Mouse (Mus musculus) urinary bladder, postnatal 14 days (tissue): Measurements from ENCODE around the gene Scfd2.

Experiments used
- DNase-seq: peaks from one replicate; pipeline ENCODE4 v3.0.0; 2021; ENCODE audit warnings: low spot score

The Scfd2 gene

GRCm38 (mm10) chr5:74455510-74456269 is 75.9 kb downstream of the Scfd2 start:
- no peak for DNase-seq

GRCm38 (mm10) chr5:74455094-74455493 is 76.5 kb downstream of the Scfd2 start:
- DNase-seq: no peak

GRCm38 (mm10) chr5:74450977-74451376 is 80.6 kb downstream of the Scfd2 start:
- DNase-seq: no peak

GRCm38 (mm10) chr5:74447517-74448334 is 83.8 kb downstream of the Scfd2 start:
- no peak for DNase-seq

GRCm38 (mm10) chr5:74445861-74446260 is 85.7 kb downstream of the Scfd2 start:
- no peak for DNase-seq

GRCm38 (mm10) chr5:74438353-74438752 is 93.2 kb downstream of the Scfd2 start:
- DNase-seq: no peak

DNA sequence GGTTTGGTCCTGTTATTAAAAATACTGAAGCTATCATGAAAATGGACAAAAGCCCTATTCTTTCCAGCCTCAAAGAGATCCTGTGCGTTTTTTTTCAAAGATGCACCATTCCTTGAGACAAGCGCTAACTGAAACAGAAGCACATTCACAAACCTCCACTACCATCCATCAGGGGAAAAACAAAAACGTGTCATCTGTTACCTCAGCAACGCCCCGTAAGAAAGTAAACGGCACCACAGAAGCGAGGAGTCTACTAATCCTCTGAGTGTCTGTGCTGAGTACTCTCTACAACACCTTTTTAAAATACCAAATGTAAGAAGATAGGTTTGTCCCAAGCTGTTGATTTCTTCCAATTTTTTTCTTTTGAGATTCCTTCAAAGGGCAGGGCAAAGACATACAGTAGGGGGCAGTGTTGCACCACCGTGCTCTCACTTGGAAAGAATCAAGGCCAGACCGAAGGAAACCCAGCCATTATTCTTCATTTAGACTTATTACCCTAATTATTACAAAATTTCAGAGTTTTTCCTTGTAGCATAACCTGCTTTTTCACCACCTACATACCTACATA is 97.9 kb downstream of the Scfd2 start:
- peak; percentile 74 for DNase-seq

GRCm38 (mm10) chr5:74432879-74433539 is 98.5 kb downstream of the Scfd2 start:
- DNase-seq: no peak

DNA sequence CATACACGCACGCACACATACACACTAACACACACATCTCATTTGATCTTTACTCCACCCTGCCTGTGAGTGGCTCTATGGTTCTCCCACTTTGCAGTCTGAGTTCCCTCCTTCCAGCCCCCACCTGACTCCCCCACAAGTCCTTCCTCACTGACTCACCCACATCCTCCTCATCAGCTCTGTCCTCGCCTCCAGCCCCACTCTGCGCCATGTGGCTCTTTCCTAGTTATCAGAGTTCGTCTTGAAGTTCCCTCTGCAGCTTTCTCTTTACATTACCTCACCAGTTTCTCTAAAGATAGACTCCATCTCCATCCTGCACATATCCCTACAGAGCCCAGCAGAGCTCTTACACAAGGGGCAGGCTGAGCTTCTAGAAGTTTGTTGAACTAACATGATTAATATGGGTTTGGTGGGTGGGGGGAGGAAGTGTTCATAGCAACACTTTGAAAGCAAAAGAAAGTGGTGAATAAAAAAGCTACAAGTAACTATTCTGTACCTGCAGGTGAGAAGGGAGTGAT is 110.9 kb downstream of the Scfd2 start:
- DNase-seq: no peak

- no peak for DNase-seq
Observed at GRCm38 (mm10) chr5:74412557-74412956, 119.0 kb downstream of the Scfd2 start.

GRCm38 (mm10) chr5:74404887-74405286 is 126.7 kb downstream of the Scfd2 start:
- no peak for DNase-seq

GRCm38 (mm10) chr5:74404083-74404482 is 127.5 kb downstream of the Scfd2 start:
- no peak for DNase-seq

- no peak for DNase-seq
Observed at GRCm38 (mm10) chr5:74402626-74403025, 128.9 kb downstream of the Scfd2 start.

- no peak for DNase-seq
Observed at GRCm38 (mm10) chr5:74391806-74392205, 139.8 kb downstream of the Scfd2 start.

- DNase-seq: no peak
Observed at GRCm38 (mm10) chr5:74391346-74391745, 140.2 kb downstream of the Scfd2 start.

- DNase-seq: no peak
Observed at GRCm38 (mm10) chr5:74388849-74389248, 142.7 kb downstream of the Scfd2 start.

DNA sequence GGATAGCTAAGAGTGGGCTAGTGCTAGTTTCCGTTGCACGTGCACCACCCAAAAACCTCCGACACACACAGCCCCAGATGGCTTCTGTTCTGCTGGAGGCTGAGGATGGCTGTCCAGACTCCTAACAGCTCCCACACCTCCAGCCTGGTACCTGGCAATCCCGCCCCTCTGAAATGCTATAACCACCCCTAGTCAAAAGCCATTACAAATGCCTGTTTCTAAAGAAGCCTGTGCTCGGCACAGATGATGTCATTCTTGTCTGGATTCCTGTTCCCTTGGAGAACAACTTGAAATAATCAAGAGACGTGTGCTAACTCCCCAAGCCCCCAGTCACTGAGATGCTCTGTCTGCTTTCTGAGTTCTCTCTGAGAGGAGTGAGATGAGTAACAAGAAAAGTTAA is 143.5 kb downstream of the Scfd2 start:
- DNase-seq: no peak

DNA sequence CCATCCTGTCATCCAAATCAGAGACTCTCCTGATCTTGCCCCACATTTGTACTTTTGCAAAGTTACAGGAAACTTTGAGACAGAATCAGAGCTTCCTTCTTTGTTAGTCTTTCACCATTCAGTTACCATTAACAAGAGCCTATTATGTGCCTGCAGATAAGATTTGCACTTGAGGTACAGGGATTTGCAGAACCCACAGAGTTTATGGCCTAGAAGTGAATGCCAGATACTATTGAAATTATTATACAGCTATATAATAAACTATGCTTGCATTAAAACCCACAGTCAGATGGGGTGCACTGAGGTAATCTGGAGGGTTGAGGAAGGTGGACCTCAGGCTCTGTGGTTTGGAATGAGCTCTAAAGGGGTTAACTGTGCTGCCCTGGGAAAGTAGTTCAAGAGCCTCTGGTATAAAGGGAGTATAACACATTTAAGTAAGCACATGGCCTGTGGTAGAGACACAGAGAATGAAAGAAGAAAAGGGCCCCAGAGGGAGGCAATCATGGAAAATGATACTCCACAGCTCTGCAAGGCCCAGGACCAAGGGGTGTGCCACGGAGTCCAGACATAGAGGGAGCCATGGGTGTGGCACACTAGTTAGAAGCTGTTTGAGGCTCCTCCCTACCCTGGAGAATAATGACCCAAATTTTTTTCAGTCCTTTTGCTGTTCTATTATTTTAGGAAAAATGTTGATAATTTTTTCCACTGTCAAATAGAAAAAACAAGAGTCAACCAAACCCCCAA is 144.2 kb downstream of the Scfd2 start:
- DNase-seq: no peak

- DNase-seq: no peak
Observed at GRCm38 (mm10) chr5:74380045-74380444, 151.5 kb downstream of the Scfd2 start.

GRCm38 (mm10) chr5:74366710-74367101 is 164.9 kb downstream of the Scfd2 start:
- no peak for DNase-seq

DNA sequence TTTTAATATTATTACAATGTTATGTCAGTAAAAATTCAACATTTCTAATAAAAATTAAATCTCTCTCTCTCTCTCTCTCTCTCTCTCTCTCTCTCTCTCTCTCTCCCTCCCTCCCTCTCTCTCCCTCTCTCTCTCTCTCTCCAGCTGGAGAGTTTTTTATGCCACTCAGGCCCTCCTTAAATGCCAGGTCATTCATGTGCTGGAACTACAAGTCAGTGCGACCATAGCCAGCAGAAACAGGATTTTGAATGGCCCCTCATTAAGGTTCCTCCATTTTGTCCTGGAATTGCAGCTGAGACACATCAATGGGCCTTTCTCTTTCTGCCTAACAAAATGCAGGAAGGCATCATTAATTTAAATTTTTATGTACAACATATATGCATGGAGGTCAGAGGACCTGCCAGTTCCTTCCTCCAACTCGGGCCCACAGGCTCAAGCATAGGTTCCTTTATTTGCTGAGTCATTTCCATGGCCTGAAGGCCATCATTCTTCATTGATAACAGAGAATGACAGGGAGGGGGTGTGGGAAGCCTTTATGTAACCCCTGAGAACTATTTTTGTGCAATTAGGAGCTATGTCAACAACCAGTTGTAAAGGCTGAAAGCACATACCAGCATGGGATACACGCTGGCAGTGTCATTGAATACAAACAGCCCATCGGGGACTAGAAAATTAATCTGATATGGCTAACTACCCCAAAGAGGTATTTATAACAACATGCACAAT is 165.4 kb downstream of the Scfd2 start:
- DNase-seq: no peak
